Mouse (Mus musculus): ENCODE measurements at regions not wholly inside any gene's neighbourhood (a gene's known extent, or its start where the extent isn't known, plus 50 kb on each side); places are given as distances from the start of the nearest gene placed in this dataset.

DNA sequence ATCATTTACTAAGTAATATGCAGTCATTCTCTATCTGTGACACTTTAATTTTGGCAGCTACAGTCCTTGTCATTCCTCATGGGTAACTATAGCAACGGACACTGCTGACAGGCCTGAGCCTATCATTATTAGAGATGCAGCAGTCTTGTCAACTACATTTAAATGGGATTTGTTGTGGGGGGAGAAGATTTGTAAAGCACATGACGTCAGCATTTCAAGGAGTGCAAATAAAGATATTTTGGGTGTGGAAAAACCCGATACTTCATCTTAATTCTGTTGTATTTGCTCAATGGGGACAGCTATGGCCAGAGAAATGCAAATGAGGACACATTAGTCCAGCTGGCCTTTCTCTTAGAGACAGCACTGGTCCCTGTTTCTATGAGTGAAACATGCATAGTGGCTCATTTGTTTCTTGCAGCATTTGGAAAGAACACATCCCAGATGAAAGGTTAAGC is 55.5 kb upstream of the Kcne4 start:
- Histone ChIP-seq H3K4me1 (replicated peaks) (peaks cover 10% of the 10 kb centered on the region), H3K36me3 (no peaks in the 10 kb centered on the region), H3K4me2 (replicated peaks) (no peak overlapping the region), H3K9me3 (no peaks in the 10 kb centered on the region), H3K4me3 (replicated peaks) (no peak overlapping the region), H3K27ac (peak overlapping the region; percentile 51; the same call in 1 of the 2 replicates), H3K9ac (replicated peaks) (no peak overlapping the region), H3K27me3 (no peaks in the 10 kb centered on the region)
- ATAC-seq = peak; percentile 95
- 27% methylated on average over 3 of the region's 3 CpGs for WGBS
